Mouse (Mus musculus): Measurements from ENCODE around the gene Sucla2. TPM values are rescaled to one million over a fixed set of nuclear protein-coding genes. Genes with fewer than 3 reads are reported as not detected.

Sucla2 gene
- polyA plus RNA-seq, 1 experiment from 2014 or later, result 200 TPM

- 57% methylated on average over 7 of the region's 7 CpGs for WGBS
- H3K36me3 ChIP-seq, result no peaks in the 10 kb centered on the region
- ATAC-seq (ENCODE audit: insufficient number of reproducible peaks, low FRiP score), result no peak
- no peaks in the 10 kb centered on the region for H3K27me3 ChIP-seq (replicated peaks)
- H3K4me1 ChIP-seq (replicated peaks), result peaks cover 5% of the 10 kb centered on the region; the same call in 1 of the 2 replicates
- H3K4me3 ChIP-seq, result no peak overlapping the region
- peaks cover 6% of the 10 kb centered on the region for H3K9me3 ChIP-seq (replicated peaks)
- no peak overlapping the region for H3K9ac ChIP-seq
- H3K4me2 ChIP-seq, result no peak overlapping the region
- no peak overlapping the region for H3K27ac ChIP-seq (ENCODE audit: poor library complexity, severe bottlenecking)
Observed at GRCm38 (mm10) chr14:73495753-73496152, 29.4 kb upstream of the Sucla2 start.

- no peak for ATAC-seq (ENCODE audit: insufficient number of reproducible peaks, low FRiP score)
- Histone ChIP-seq H3K4me1 (replicated peaks) (peaks cover 13% of the 10 kb centered on the region), H3K27ac (ENCODE audit: poor library complexity, severe bottlenecking) (no peak overlapping the region)
Observed at GRCm38 (mm10) chr14:73501283-73501682, 23.8 kb upstream of the Sucla2 start.

GRCm38 (mm10) chr14:73501721-73502120 is 23.4 kb upstream of the Sucla2 start:
- Histone ChIP-seq H3K27me3 (replicated peaks) (no peaks in the 10 kb centered on the region), H3K4me2 (no peak overlapping the region), H3K9ac (no peak overlapping the region), H3K4me3 (no peak overlapping the region), H3K36me3 (no peaks in the 10 kb centered on the region), H3K9me3 (replicated peaks) (no peaks in the 10 kb centered on the region), H3K27ac (ENCODE audit: poor library complexity, severe bottlenecking) (peak overlapping the region; percentile 51; the same call in 1 of the 2 replicates), H3K4me1 (replicated peaks) (peaks cover 13% of the 10 kb centered on the region)
- ATAC-seq (ENCODE audit: insufficient number of reproducible peaks, low FRiP score), result no peak
- 59% methylated on average over 6 of the region's 6 CpGs for WGBS

More at GRCm38 (mm10) chr14:73501283-73501682, 23.8 kb upstream of the Sucla2 start:
- H3K36me3 ChIP-seq, result no peaks in the 10 kb centered on the region
- H3K9ac ChIP-seq, result no peak overlapping the region
- WGBS, result 83% methylated on average over 9 of the region's 9 CpGs
- no peak overlapping the region for H3K4me3 ChIP-seq
- no peaks in the 10 kb centered on the region for H3K27me3 ChIP-seq (replicated peaks)
- H3K9me3 ChIP-seq (replicated peaks), result no peaks in the 10 kb centered on the region
- no peak overlapping the region for H3K4me2 ChIP-seq

GRCm38 (mm10) chr14:73502591-73503184 is 22.4 kb upstream of the Sucla2 start:
- Histone ChIP-seq H3K9ac (no peak overlapping the region), H3K4me2 (peak overlapping the region; percentile 27), H3K27ac (ENCODE audit: poor library complexity, severe bottlenecking) (peak overlapping the region; percentile 75), H3K27me3 (replicated peaks) (no peaks in the 10 kb centered on the region), H3K4me3 (no peak overlapping the region), H3K4me1 (replicated peaks) (peaks cover 14% of the 10 kb centered on the region), H3K36me3 (no peaks in the 10 kb centered on the region), H3K9me3 (replicated peaks) (no peaks in the 10 kb centered on the region)
- ATAC-seq (ENCODE audit: insufficient number of reproducible peaks, low FRiP score), result peak; percentile 30; the same call in 1 of the 2 replicates
- 10% methylated on average over 7 of the region's 7 CpGs for WGBS

- H3K9me3 ChIP-seq (replicated peaks), result no peaks in the 10 kb centered on the region
- WGBS, result 47% methylated on average over 13 of the region's 13 CpGs
- no peaks in the 10 kb centered on the region for H3K36me3 ChIP-seq
- no peak overlapping the region for H3K9ac ChIP-seq
- peak overlapping the region; percentile 75 for H3K27ac ChIP-seq (ENCODE audit: poor library complexity, severe bottlenecking)
- H3K4me2 ChIP-seq, result peak overlapping the region; percentile 27; the same call in 1 of the 2 replicates
- H3K27me3 ChIP-seq (replicated peaks), result no peaks in the 10 kb centered on the region
- H3K4me1 ChIP-seq (replicated peaks), result peaks cover 17% of the 10 kb centered on the region
- ATAC-seq (ENCODE audit: insufficient number of reproducible peaks, low FRiP score), result peak; percentile 43; the same call in 1 of the 2 replicates
- H3K4me3 ChIP-seq, result no peak overlapping the region
Observed at GRCm38 (mm10) chr14:73503237-73503933, 21.7 kb upstream of the Sucla2 start.

GRCm38 (mm10) chr14:73506283-73506682 is 18.8 kb upstream of the Sucla2 start:
- no peak for ATAC-seq (ENCODE audit: insufficient number of reproducible peaks, low FRiP score)
- H3K27me3 ChIP-seq (replicated peaks), result no peaks in the 10 kb centered on the region
- H3K9me3 ChIP-seq (replicated peaks), result no peaks in the 10 kb centered on the region
- no peak overlapping the region for H3K9ac ChIP-seq
- H3K4me2 ChIP-seq, result no peak overlapping the region
- no peak overlapping the region for H3K27ac ChIP-seq (ENCODE audit: poor library complexity, severe bottlenecking)
- H3K36me3 ChIP-seq, result no peaks in the 10 kb centered on the region
- H3K4me3 ChIP-seq, result no peak overlapping the region
- WGBS, result 49% methylated on average over 8 of the region's 8 CpGs
- peaks cover 26% of the 10 kb centered on the region for H3K4me1 ChIP-seq (replicated peaks)

GRCm38 (mm10) chr14:73507200-73507599 is 17.9 kb upstream of the Sucla2 start:
- Histone ChIP-seq H3K27me3 (replicated peaks) (no peaks in the 10 kb centered on the region), H3K36me3 (peaks cover 8% of the 10 kb centered on the region), H3K4me2 (0 out of 2 replicates have a peak overlapping the region, but pooled peaks have one; percentile 11), H3K9me3 (replicated peaks) (no peaks in the 10 kb centered on the region), H3K9ac (no peak overlapping the region), H3K4me1 (replicated peaks) (peaks cover 20% of the 10 kb centered on the region), H3K4me3 (no peak overlapping the region), H3K27ac (ENCODE audit: poor library complexity, severe bottlenecking) (no peak overlapping the region)
- 81% methylated on average over 15 of the region's 15 CpGs for WGBS
- ATAC-seq (ENCODE audit: insufficient number of reproducible peaks, low FRiP score), result no peak

GRCm38 (mm10) chr14:73507702-73508376 is 17.3 kb upstream of the Sucla2 start:
- Histone ChIP-seq H3K9me3 (replicated peaks) (no peaks in the 10 kb centered on the region), H3K36me3 (peaks cover 13% of the 10 kb centered on the region), H3K9ac (no peak overlapping the region), H3K4me2 (peak overlapping the region; percentile 11; the same call in 1 of the 2 replicates), H3K4me1 (replicated peaks) (peaks cover 16% of the 10 kb centered on the region), H3K27ac (ENCODE audit: poor library complexity, severe bottlenecking) (no peak overlapping the region), H3K27me3 (replicated peaks) (no peaks in the 10 kb centered on the region), H3K4me3 (no peak overlapping the region)
- no peak for ATAC-seq (ENCODE audit: insufficient number of reproducible peaks, low FRiP score)
- 53% methylated on average over 11 of the region's 11 CpGs for WGBS

- ATAC-seq (ENCODE audit: insufficient number of reproducible peaks, low FRiP score), result no peak
- H3K9ac ChIP-seq, result no peak overlapping the region
- H3K9me3 ChIP-seq (replicated peaks), result no peaks in the 10 kb centered on the region
- no peaks in the 10 kb centered on the region for H3K27me3 ChIP-seq (replicated peaks)
- H3K36me3 ChIP-seq, result peaks cover 18% of the 10 kb centered on the region
- H3K4me1 ChIP-seq (replicated peaks), result peaks cover 13% of the 10 kb centered on the region
- H3K27ac ChIP-seq (ENCODE audit: poor library complexity, severe bottlenecking), result no peak overlapping the region
- 89% methylated on average over 6 of the region's 6 CpGs for WGBS
- no peak overlapping the region for H3K4me3 ChIP-seq
- H3K4me2 ChIP-seq, result no peak overlapping the region
Observed at GRCm38 (mm10) chr14:73508630-73509395, 16.3 kb upstream of the Sucla2 start.

GRCm38 (mm10) chr14:73509765-73510423 is 15.2 kb upstream of the Sucla2 start, which contains the start of gene Med4:
TSS of gene Med4 (plus strand) at chr14:73510025.
- no peaks in the 10 kb centered on the region for H3K27me3 ChIP-seq (replicated peaks)
- H3K27ac ChIP-seq (ENCODE audit: poor library complexity, severe bottlenecking), result no peak within 1 kb of the TSS
- H3K4me2 ChIP-seq, result peak within 1 kb of the TSS; percentile 86
- H3K4me3 ChIP-seq, result peak within 1 kb of the TSS; percentile 94
- no peaks in the 10 kb centered on the region for H3K9me3 ChIP-seq (replicated peaks)
- peaks cover 25% of the 10 kb centered on the region for H3K36me3 ChIP-seq
- ATAC-seq (ENCODE audit: insufficient number of reproducible peaks, low FRiP score), result peak; percentile 91
- WGBS, result under 1% methylated on average over 41 of the region's 41 CpGs
- peaks cover 13% of the 10 kb centered on the region for H3K4me1 ChIP-seq (replicated peaks)
- peak within 1 kb of the TSS; percentile 95 for H3K9ac ChIP-seq

Measured in heart, embryonic 12.5 days (tissue).